Mouse (Mus musculus) heart, adult 2 months (tissue): ENCODE measurements around the gene Tamm41.

Experiments used
- CTCF ChIP-seq: fragments of 200-600 bp; IDR thresholded peaks from 2 replicates; pipeline ENCODE4 v1.8.1; 2022; ENCODE audit warnings: antibody characterized with exemption, mild to moderate bottlenecking, moderate library complexity
- EP300 ChIP-seq: fragments of 200-500 bp; IDR thresholded peaks from 2 replicates; pipeline ENCODE4 v1.6.1; 2011; ENCODE audit warnings: low read depth, low read length, control low read depth; ENCODE audit not compliant: insufficient read depth
- POLR2A ChIP-seq: fragments of 200-500 bp; IDR thresholded peaks from 2 replicates; pipeline ENCODE4 v1.6.1; 2011; ENCODE audit warnings: mild to moderate bottlenecking, low read depth, low read length, control low read depth; ENCODE audit not compliant: insufficient read depth

GRCm38 (mm10) chr6:114994079-114994478 lies 43.6 kb downstream of the Tamm41 start:
- TF ChIP-seq POLR2A (no peak), CTCF (no peak), EP300 (no peak)
